Mouse (Mus musculus) heart, adult 2 months (tissue): ENCODE data around the gene Hivep2.

Experiments used
- CTCF ChIP-seq: fragments of 200-600 bp; IDR thresholded peaks from 2 replicates; pipeline ENCODE4 v1.8.1; 2022; ENCODE audit warnings: antibody characterized with exemption, mild to moderate bottlenecking, moderate library complexity
- EP300 ChIP-seq: fragments of 200-500 bp; IDR thresholded peaks from 2 replicates; pipeline ENCODE4 v1.6.1; 2011; ENCODE audit warnings: low read depth, low read length, control low read depth; ENCODE audit not compliant: insufficient read depth
- POLR2A ChIP-seq: fragments of 200-500 bp; IDR thresholded peaks from 2 replicates; pipeline ENCODE4 v1.6.1; 2011; ENCODE audit warnings: mild to moderate bottlenecking, low read depth, low read length, control low read depth; ENCODE audit not compliant: insufficient read depth

- TF ChIP-seq POLR2A: no peak
- no peak for TF ChIP-seq CTCF
- no peak for TF ChIP-seq EP300
These were observed 2.3 kb downstream of the Hivep2 start for GRCm38 (mm10) chr10:13968234-13968555.
